Mouse (Mus musculus) stomach, embryonic 16.5 days (tissue): ENCODE measurements around the gene Gin1. TPM values are rescaled to one million over a fixed set of nuclear protein-coding genes. Genes with fewer than 3 reads are reported as not detected.
"Not testable (repeated sequence)": the region's sequence is repeated elsewhere in the genome, so short reads cannot be mapped to it uniquely, and the experiment has no call there.

Experiments used
- ATAC-seq: fragments of 200-750 bp; cut with Nextera tagmentation; 2 replicates; pipeline ENCODE4 v1.8.0; 2017; ENCODE audit warnings: moderate number of reproducible peaks, moderate TSS enrichment; ENCODE audit not compliant: insufficient read depth, low FRiP score
- H3K27ac ChIP-seq: fragments of 300-500 bp; sonication (generic); 2 replicates; pipeline ENCODE4 v1.5.1; 2014; ENCODE audit warnings: low read length
- H3K27me3 ChIP-seq: fragments of 300-500 bp; sonication (generic); 2 replicates; pipeline ENCODE4 v1.6.1; 2014; ENCODE audit warnings: low read length, control low read depth, mixed read lengths; ENCODE audit not compliant: control insufficient read depth, insufficient read depth
- H3K36me3 ChIP-seq: fragments of 300-500 bp; sonication (generic); 2 replicates; pipeline ENCODE4 v1.6.1; 2014; ENCODE audit warnings: low read length; ENCODE audit not compliant: control insufficient read depth, insufficient read depth
- H3K4me1 ChIP-seq: fragments of 300-500 bp; sonication (generic); 2 replicates; pipeline ENCODE4 v1.6.1; 2014; ENCODE audit warnings: low read length, control low read depth, mixed read lengths; ENCODE audit not compliant: control insufficient read depth, insufficient read depth
- H3K4me2 ChIP-seq: fragments of 300-500 bp; sonication (generic); 2 replicates; pipeline ENCODE4 v1.6.1; 2014; ENCODE audit warnings: low read depth, low read length, mixed read lengths
- H3K4me3 ChIP-seq: fragments of 300-500 bp; sonication (generic); replicated peaks from 2 replicates; pipeline ENCODE4 v1.5.1; 2014; ENCODE audit warnings: mild to moderate bottlenecking, low read length
- H3K9ac ChIP-seq: fragments of 300-500 bp; sonication (generic); 2 replicates; pipeline ENCODE4 v1.6.1; 2014; ENCODE audit warnings: low read length
- H3K9me3 ChIP-seq: fragments of 300-500 bp; sonication (generic); replicated peaks from 2 replicates; pipeline ENCODE4 v1.6.1; 2016; ENCODE audit warnings: low read length, control low read depth; ENCODE audit not compliant: control insufficient read depth
- WGBS: fragments of 180-500 bp; shearing (Covaris S2); extraction: QIAGEN DNeasy Blood & Tissue Kit; methylation state at CpG from one replicate; pipeline ENCODE4 v1.1.7; 2014; 5-methylcytosine and 5-hydroxymethylcytosine counted together
- polyA plus RNA-seq: library from polyadenylated mRNA; unstranded; fragments of >200 nt; fragmentation: Nextera tagmentation; extraction: Ambion mirVana; gene quantifications from 2 replicates; pipeline ENCODE4 v1.2.1, GENCODE M21; 2015

Gene Gin1
- polyA plus RNA-seq, 1 experiment from 2014 or later, result 16.6 TPM

DNA sequence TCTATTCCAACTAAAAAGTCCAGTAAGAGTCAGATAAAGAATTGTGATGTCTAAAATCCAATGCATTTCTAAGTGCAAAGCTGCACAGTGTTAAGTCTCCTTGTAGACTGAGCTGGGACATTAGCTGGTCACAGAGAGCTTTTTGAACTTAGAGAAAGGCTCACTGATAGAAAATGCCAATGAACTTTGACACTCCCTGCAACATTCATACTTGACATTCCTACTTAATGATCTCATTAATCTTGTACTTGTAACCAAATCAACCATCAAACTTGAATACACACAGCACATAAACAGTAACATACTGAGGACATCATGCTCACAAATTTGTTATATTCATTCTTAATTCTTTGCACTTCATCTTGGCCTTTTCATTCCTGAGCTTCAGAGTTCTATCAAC is 10.1 kb upstream of the Gin1 start:
- no peak overlapping the region for H3K4me3 ChIP-seq
- no peak overlapping the region for H3K9ac ChIP-seq
- H3K9me3 ChIP-seq, result no peaks in the 10 kb centered on the region
- no peak overlapping the region for H3K4me2 ChIP-seq
- H3K27me3 ChIP-seq, result no peaks in the 10 kb centered on the region
- peaks cover 4% of the 10 kb centered on the region; the same call in 1 of the 2 replicates for H3K36me3 ChIP-seq
- no peak overlapping the region for H3K27ac ChIP-seq
- ATAC-seq, result no peak
- no peaks in the 10 kb centered on the region for H3K4me1 ChIP-seq

DNA sequence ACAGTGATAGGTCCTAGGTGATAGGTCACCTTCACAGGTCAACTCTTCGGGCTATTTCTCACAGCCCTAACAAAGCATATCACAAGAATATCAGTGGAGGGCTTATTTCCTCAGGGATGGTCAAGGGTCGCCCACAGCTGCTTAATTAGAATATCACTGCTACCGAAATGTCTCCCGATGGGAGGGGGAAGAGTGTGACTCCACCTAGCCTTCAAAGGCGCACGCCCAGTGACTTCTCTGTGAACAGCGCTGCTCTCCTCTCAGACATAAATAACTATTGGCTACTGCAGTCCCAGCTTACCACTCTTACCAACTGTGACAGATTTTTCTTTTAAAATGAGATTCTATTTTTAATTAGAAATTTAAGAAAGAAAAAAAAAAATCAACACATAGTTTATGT is 9.4 kb upstream of the Gin1 start:
- Histone ChIP-seq H3K27me3 (no peaks in the 10 kb centered on the region), H3K36me3 (no peaks in the 10 kb centered on the region), H3K4me3 (no peak overlapping the region), H3K27ac (no peak overlapping the region), H3K4me1 (no peaks in the 10 kb centered on the region), H3K9me3 (no peaks in the 10 kb centered on the region), H3K4me2 (no peak overlapping the region), H3K9ac (no peak overlapping the region)
- no peak for ATAC-seq
- 62% methylated on average over 7 of the region's 7 CpGs for WGBS

DNA sequence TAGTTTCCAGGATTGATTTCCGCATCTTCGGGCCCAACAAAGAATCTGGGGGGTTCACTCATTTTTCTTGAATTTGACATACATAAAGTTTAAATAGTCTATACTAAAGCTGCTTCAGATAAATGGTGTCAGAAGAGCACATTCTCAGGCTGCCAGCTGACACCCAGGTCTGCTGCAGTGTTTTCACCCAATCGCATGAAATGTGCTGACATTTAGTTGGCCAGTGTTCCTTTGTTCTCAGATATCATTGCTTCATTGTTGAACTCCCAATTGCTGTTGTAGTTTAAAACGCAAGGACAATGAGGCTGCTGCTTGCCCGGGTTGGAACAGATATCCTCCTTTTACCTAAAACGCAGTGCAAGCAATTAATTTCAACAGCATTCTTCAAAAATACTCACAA is 8.5 kb upstream of the Gin1 start:
- Histone ChIP-seq H3K9ac (no peak overlapping the region), H3K27ac (no peak overlapping the region), H3K9me3 (no peaks in the 10 kb centered on the region), H3K36me3 (no peaks in the 10 kb centered on the region), H3K27me3 (no peaks in the 10 kb centered on the region), H3K4me2 (no peak overlapping the region), H3K4me3 (no peak overlapping the region), H3K4me1 (no peaks in the 10 kb centered on the region)
- WGBS, result 80% methylated on average over 6 of the region's 6 CpGs
- no peak for ATAC-seq

DNA sequence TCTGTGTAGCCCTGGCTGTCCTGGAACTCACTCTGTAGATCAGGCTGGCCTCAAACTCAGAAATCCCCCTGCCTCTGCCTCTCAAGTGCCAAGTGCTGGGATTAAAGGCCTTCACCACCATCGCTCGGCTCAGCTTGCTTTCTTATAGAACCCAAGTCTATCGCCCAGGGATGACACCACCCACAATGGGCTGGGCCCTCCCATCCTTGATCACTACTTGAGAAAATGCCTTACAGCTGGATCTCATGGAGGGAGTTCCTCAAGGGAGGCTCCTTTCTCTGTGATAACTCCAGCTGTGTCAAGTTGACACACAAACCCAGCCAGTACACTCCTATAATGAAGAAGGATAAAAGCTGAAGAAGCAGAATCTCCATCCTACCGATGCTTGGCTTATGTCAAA is 4.3 kb upstream of the Gin1 start:
- not testable (repeated sequence) for H3K36me3 ChIP-seq, H3K27ac ChIP-seq, H3K27me3 ChIP-seq, H3K9ac ChIP-seq, H3K4me3 ChIP-seq, H3K9me3 ChIP-seq, H3K4me2 ChIP-seq, ATAC-seq, H3K4me1 ChIP-seq
- WGBS, result 79% methylated on average over 4 of the region's 4 CpGs

DNA sequence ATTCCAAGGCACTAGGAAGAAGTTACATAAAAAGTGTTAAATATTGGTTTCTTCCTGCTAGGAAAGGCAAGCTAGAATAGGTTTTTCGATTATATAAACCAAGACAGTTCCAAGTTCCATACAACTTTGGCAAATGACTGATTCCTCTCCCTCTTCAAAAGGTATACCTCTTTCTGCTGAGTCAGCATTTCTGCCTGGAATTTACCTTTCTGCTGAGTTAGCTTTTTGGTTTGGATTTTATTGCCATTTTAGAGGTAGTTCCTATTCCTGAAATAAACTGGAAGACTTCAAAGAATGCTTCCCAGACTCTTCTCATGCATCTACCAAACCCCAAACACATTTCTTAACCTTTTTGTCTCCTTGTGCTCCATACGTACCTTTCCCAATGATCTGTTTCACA is 1.9 kb upstream of the Gin1 start:
- Histone ChIP-seq H3K27me3 (no peaks in the 10 kb centered on the region), H3K36me3 (no peaks in the 10 kb centered on the region), H3K4me2 (peak overlapping the region; percentile 31; the same call in 1 of the 2 replicates), H3K4me3 (no peak overlapping the region), H3K4me1 (peaks cover 8% of the 10 kb centered on the region; the same call in 1 of the 2 replicates), H3K27ac (no peak overlapping the region), H3K9ac (no peak overlapping the region), H3K9me3 (no peaks in the 10 kb centered on the region)
- no peak for ATAC-seq
- WGBS, result 75% methylated on average over 2 of the region's 2 CpGs

DNA sequence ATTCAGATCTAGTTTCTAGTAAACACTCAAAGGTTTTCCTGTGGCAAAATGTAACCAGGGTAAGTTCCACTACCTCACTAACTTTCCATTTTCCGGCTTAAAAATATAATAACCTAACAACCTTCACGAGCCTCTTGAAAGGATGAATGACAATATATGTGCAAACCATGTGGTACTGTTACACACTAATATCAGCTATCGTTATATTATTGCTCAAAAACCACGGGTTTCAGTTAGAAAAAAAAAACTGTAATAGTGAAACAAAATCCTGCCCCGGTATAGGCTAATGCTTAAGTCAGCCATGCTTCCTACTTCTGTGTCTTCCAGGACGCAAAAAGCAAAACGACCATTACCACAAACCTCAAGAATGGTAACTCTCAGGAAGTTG is 1.1 kb upstream of the Gin1 start:
- ATAC-seq, result no peak
- no peaks in the 10 kb centered on the region for H3K27me3 ChIP-seq
- no peaks in the 10 kb centered on the region for H3K9me3 ChIP-seq
- no peaks in the 10 kb centered on the region for H3K36me3 ChIP-seq
- peak overlapping the region; percentile 90 for H3K9ac ChIP-seq
- peak overlapping the region; percentile 99 for H3K4me3 ChIP-seq
- 8% methylated on average over 7 of the region's 7 CpGs for WGBS
- peaks cover 8% of the 10 kb centered on the region; the same call in 1 of the 2 replicates for H3K4me1 ChIP-seq
- H3K4me2 ChIP-seq, result peak overlapping the region; percentile 72
- H3K27ac ChIP-seq, result peak overlapping the region; percentile 86

DNA sequence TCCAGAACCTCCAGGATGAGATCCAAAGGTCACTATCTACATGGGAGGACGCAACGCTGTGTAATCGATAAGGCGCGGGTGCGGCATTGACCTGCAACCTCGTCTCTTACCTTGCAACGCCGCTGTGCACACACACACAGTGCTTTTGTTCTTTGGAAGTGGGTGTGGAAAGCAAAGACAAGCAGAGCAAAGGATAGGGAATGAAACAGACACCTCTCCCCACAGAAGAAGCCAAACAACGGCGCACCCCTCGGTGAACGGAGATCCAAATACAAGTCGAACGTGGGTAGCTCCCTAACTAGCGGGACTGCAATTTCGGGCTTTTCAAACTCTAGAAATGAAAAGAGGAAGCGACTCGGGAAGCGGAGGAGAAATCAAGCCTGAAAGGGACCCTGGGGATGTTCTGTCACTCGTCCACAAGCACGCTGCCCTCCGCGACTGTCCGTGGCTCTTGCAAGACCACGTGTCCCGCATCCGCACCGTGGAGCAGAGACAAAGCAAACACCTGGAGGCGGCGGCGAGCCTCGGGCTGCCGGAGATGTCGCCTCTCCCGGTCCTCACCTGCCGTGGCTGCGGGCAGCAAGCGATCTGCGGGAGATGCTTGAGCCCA is 573 bp upstream of the Gin1 start:
- peak overlapping the region; percentile 86 for H3K27ac ChIP-seq
- H3K27me3 ChIP-seq, result no peaks in the 10 kb centered on the region
- peak overlapping the region; percentile 99 for H3K4me3 ChIP-seq
- peak; percentile 33 for ATAC-seq
- H3K4me1 ChIP-seq, result peaks cover 8% of the 10 kb centered on the region; the same call in 1 of the 2 replicates
- H3K4me2 ChIP-seq, result peak overlapping the region; percentile 72
- no peaks in the 10 kb centered on the region for H3K36me3 ChIP-seq
- H3K9me3 ChIP-seq, result no peaks in the 10 kb centered on the region
- WGBS, result 0% methylated on average over 40 of the region's 40 CpGs
- H3K9ac ChIP-seq, result peak overlapping the region; percentile 90

DNA sequence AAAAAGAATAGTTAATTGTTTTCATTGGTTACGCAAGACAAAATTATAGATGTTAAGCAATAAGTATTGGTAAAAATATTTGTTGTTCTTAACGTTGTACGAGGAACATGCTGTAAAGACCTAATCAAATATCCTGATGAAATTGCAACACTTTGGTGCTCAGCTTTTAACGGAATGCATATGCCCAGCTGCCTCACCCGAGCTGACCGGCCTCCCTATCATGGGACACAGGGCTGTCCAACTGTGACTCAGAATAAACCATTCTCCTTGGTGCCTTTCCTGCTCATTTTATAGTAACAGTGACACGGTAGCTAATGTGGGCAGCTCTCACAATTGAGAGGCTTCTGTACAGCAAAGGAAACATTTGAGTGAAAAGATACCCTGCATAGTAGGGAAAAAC is 1.1 kb downstream of the Gin1 start:
- H3K27ac ChIP-seq, result no peak overlapping the region
- H3K4me2 ChIP-seq, result 0 out of 2 replicates have a peak overlapping the region, but pooled peaks have one; percentile 7
- H3K4me3 ChIP-seq, result no peak overlapping the region; the same call in 1 of the 2 replicates
- H3K36me3 ChIP-seq, result no peaks in the 10 kb centered on the region
- peaks cover 8% of the 10 kb centered on the region; the same call in 1 of the 2 replicates for H3K4me1 ChIP-seq
- H3K9ac ChIP-seq, result peak overlapping the region; percentile 19; the same call in 1 of the 2 replicates
- 60% methylated on average over 7 of the region's 7 CpGs for WGBS
- ATAC-seq, result no peak
- H3K27me3 ChIP-seq, result no peaks in the 10 kb centered on the region
- no peaks in the 10 kb centered on the region for H3K9me3 ChIP-seq

DNA sequence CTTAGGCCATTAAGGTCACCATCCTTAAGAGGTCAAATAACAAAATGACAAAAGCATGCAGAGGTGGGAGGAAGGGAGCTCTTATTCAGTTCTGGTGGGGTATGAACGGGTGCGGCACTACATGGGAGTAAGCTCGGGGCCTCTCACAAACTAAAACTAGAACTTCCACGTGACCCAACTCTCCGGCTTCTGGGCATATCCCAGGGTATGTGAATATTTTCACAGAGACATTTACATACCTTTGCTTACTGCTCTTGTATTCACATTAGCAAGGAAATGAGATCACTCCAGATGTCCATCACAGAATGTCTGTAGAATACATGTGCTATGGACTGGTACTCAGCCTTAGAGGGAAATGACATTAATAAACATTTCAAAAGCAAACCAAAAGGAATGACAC is 1.8 kb downstream of the Gin1 start:
- 91% methylated on average over 5 of the region's 5 CpGs for WGBS

More for the DNA sequence above, 1.8 kb downstream of the Gin1 start:
- no peak overlapping the region for H3K9ac ChIP-seq
- H3K27ac ChIP-seq, result no peak overlapping the region
- H3K4me2 ChIP-seq, result no peak overlapping the region
- no peak for ATAC-seq
- H3K36me3 ChIP-seq, result no peaks in the 10 kb centered on the region
- no peak overlapping the region for H3K4me3 ChIP-seq
- no peaks in the 10 kb centered on the region for H3K9me3 ChIP-seq
- H3K27me3 ChIP-seq, result no peaks in the 10 kb centered on the region
- H3K4me1 ChIP-seq, result peaks cover 8% of the 10 kb centered on the region; the same call in 1 of the 2 replicates
